Mouse (Mus musculus) spleen, adult 12 weeks (tissue): ENCODE results near the gene Senp7.

ENCODE experiments used
- DNase-seq: peaks from one replicate; pipeline ENCODE4 v3.0.0; 2022; ENCODE audit warnings: low spot score

The Senp7 gene

DNA sequence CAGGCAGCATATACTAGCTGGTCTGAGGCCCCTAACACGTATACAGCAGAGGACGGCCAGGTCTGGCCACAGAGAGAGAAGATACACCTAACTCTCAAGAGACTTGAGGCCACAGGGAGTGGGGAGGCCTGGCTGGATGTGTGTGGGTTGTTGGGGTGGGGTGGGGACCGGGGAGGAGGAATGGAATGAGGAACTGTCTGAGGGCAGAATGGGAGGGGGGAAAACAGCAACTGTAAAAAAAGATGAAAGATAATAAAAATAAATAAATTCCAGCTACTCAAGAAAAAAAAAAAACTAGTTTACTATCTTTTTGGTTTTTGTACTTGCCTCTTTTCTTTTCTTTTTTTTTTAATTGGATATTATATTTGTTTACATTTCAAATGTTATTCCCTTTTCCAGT is 91.8 kb downstream of the Senp7 start:
- no peak for DNase-seq

DNA sequence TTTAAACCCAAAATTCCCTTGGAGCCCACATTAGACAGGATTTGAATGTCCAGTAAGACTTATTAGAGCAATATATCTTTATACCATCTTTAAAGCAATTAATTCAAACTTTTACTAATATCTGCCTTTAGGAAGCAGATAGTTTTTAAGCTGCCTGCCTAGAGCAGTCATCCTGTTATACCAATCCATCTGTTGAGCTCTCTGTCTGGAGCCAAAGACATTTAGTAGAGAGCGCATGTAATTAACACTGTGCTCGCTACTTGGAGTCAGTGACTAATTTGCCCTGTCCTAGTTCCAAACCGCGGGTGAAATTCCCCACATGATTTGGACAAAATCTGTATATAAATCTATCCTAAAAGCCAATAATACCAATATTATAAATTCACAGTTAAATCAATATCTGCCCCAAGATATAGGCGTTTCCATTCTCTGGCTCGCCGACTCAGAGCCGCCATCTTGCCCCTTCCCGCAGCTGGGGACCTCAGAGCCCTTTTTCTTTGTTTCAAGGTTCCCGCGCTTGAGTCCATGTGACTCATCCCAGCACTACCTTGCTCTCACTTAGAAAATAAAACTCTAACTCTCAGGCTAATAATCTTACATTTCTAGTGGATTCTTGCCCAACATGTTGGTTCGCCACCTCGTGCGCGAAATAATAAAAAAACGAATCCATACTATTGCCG is 96.9 kb downstream of the Senp7 start:
- no peak for DNase-seq

DNA sequence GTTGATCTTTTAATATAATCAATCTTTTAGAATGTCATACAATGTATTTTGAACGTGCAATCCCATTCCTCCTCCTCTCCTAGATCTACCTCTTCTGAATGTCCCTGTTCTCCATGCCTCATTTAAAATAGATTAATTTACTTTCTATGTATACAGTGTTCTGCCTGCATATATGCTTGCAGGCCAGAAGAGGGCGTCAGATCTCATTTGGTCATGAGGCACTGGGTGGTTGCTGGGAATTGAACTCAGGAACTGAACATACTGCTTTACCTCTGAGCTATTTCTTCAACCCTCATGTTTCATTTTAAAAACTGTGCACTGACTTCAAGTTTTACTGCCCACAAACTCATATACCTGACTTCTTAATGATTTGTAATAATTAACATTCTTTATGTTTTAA is 99.5 kb downstream of the Senp7 start:
- DNase-seq: no peak

DNA sequence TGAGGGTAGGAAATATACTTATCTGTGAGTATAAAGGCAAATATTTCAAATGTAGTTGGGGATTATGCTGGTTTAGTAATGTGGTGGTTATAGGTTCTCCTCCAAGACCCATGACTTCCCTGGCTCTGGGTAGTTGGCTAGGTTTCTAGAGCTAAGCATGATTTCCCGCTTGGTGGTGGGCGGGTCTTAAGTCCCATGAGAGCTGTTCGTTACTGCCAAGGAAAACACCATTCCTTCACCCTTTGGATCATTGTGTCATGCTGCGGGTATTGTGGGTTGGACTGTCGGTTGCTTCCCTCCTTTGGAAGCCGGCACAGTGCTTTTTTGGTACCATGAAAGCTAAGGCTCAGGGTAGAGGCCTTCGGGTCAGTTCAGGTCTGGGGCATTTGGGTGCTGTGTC is 115.3 kb downstream of the Senp7 start:
- no peak for DNase-seq

DNA sequence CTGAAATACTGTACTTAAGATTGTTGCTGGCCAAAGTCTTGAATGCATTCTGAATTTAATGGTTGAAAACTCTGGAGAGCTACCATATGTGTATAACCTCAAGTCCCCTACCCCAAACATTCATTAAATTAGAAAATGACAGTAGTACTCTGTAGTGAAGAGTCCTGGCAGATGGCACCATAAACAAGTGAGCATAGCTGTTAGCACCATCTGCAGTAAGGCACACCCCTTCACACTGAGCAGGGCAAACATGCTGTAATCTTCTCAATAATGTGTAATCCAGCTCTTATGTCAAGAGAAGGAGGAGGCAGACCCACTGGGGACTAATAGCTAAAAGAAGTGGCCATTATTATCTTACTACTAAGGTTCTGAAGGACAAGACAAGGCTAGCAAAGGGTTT is 122.1 kb downstream of the Senp7 start:
- DNase-seq: no peak

DNA sequence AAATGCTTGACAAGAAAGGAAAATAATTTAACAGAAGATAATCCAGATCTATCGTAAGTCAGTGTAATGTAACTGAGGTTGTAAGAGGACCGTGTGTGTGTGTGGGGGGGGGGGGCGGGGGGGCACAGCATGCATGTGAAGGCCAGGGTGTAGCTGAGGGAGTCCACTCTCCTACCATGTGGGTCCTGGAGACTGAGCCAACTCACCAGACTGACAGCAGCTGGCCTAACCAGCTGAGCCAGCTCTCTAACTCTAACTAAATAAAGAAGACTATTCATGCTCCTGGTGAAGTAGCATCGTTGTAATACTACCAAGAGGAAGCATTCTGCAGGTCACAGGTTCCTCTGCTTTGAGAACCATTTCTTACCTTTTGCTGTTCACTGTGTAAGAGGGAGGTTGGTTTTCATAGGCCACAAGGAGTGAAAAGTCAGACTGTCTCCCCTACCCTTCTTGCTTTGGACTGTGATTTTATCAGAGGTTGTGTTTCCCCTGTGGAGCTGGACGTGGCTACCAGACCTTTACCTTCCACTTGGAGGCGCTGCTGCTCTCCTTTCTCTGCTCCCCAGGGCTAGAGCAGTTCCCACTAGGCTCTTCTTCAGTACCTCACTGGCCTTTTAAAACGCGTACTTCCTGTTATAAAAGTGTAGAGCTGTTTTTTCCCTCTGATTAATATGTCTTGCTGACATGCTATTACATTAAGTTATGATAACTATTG is 127.9 kb downstream of the Senp7 start:
- no peak for DNase-seq

DNA sequence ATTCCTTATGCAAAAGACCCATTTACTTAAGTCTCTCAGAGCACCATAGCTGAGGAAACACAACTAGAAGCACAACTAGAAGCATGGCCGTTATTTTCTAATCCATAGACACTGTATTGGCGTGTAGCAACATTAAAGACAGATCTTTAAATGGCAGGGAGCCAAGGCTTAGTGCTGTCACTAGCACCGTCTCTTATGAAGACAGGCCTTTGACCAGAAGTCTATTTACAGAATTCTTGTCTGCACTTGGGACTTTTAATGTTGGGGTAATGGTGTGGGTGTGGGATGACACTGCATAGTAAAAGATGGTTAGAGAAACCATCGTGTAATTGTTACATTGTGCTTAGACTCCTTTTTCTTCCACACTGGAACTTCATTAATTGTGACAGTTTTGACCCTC is 138.7 kb downstream of the Senp7 start:
- no peak for DNase-seq

DNA sequence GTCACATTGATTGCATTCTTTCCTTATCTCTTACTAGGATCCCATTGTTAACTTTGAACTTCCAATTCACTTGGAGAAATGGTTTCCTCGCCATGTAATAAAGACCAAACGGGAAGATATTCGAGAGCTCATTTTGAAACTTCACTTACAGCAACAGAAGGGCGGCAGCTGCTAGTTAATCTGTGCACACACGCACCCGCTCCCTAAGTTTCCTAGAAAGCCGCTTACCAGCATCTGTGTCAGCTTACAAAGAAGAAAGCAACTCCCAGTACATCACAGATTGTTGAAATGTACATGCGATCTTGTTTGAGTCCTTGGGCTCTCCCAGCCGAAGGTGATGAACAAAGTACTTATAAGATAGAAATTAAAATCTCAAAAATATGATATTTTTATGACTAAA is 140.1 kb downstream of the Senp7 start:
- DNase-seq: no peak

DNA sequence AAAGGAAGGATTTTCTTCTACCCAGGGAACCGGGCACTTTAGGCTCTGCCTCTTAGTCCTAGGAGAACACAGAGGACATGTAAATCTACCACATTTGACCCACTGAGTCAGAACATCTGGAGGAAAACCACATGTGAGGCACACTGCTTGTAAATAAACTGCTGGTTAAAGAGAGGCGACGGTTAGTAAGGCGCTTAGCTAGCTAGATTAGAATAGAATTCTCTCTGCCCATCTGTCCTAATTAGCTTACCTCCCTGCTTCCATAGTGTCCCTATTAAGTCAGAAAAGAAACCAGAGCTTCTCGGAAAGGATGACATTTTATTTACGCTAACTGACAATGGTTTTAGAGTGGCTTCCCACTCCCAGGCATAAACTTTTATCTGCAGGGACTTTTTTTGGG is 155.9 kb downstream of the Senp7 start, which contains the start of gene Impg2:
Impg2 (plus strand) TSS at position 263 of the 400 bp plus-strand sequence.
- no peak for DNase-seq

DNA sequence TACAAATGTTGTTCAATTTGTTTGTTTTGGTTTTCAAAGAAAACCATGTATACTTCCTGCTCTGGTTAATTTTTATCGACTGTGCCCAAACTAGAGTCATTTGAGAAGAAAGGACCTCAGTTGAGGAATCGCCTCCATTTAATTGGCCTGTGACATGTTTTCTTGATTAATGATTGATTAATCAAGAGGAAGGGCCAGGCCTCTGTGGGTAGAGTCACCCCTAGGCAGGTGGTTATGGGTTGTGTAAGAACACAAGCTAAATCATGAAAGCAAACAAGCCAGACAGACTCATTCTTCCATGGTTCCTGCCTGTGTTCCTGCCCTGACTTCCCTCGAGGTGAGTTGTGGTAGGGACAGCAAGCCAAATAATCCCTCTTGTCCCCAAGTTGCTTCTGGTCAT is 164.6 kb downstream of the Senp7 start:
- DNase-seq: no peak

DNA sequence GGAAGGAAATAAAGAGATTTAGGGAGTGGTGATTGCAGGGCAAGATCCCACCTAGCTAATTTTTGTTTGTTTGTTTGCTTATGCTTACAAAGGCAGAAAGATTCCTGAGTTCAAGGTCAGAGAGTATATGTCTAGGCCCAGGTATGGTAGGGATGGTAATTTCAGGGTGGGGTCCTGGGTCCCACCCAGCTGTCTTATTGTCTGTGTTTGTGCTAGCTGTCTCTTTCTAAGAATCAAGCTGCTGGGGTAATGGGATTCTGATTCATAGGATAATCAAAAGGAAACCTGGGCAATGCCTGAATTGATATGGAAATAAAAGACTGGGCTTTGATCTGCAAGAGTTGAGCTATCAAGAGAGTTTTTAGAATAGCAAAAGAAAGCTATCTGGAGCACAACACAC is 179.5 kb downstream of the Senp7 start:
- no peak for DNase-seq

DNA sequence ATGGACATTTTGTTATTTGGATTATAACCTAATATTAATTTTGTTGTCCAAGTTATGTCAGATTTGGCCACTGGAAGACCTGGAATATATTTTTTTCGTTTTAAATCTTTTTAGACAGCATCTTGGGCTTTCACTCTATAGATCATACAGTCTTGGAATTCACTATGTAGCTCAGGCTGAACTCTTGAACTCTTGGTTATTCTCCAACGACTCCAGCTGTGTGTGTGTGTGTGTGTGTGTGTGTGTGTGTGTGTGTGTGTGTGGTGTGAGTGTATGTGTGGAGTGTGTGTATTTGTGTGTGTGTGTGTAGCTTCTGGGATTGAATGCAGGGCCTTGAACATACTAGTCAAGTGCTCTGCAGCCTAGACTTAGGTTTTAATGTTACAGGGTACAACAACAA is 181.3 kb downstream of the Senp7 start:
- DNase-seq: no peak

DNA sequence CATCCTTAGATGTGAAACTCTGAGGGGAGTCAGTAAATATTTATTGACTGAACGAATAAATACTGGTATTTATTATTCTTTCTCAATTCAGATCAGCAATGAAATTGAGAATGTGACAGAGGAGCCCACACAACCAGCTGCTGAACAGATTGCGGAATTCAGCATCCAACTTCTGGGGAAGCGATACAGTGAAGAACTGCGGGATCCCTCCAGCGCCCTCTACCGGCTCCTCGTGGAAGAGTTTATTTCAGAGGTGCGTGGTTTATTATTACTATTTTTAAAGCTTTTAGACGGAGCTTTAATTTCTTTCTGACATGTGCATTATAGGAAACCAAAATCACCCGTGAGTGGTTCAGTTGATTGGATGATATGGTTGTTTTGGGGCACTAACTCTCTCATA is 183.2 kb downstream of the Senp7 start:
- DNase-seq: no peak

DNA sequence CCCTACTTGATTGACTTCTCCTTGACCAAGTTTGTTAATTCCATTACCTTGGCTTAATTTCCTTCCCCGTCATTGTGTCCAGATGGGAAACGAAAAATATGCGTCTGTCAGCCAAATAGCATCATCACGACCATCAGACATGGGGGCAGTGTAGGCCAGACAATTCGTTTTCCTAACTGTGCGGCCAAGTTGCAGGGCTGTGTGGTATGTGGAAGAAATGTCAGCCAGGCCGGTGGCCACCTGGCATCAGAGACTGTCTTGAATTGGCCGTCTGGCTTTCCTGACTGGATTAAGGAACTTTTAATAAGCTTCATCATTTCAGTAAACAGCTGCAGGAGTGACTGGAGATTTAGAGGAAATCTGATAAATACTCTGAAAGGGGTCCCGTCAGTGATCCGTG is 184.6 kb downstream of the Senp7 start:
- no peak for DNase-seq
